Mouse (Mus musculus) adipocyte (in vitro differentiated cells): Measurements from ENCODE around the gene Hsh2d.

Experiments
- DNase-seq: peaks from one replicate; pipeline ENCODE4 v3.0.0-alpha.2; 2016; ENCODE audit warnings: low spot score

Hsh2d gene

GRCm38 (mm10) chr8:72190215-72190539 is 739 bp downstream of the Hsh2d start:
- DNase-seq: no peak

- DNase-seq: no peak
Measured at GRCm38 (mm10) chr8:72192065-72192464, 2.6 kb downstream of the Hsh2d start.

GRCm38 (mm10) chr8:72197997-72198396 is 8.6 kb downstream of the Hsh2d start:
- no peak for DNase-seq

GRCm38 (mm10) chr8:72208582-72208981 is 19.1 kb downstream of the Hsh2d start:
- DNase-seq: no peak

GRCm38 (mm10) chr8:72210222-72210621 is 20.8 kb downstream of the Hsh2d start:
- no peak for DNase-seq

- no peak for DNase-seq
Measured at GRCm38 (mm10) chr8:72210710-72211109, 21.3 kb downstream of the Hsh2d start.

- no peak for DNase-seq
Measured at GRCm38 (mm10) chr8:72211846-72212245, 22.4 kb downstream of the Hsh2d start.

- peak; percentile 29 for DNase-seq
Measured at GRCm38 (mm10) chr8:72212751-72213150, 23.3 kb downstream of the Hsh2d start, which contains the start of gene Cib3. Gene Cib3 (minus strand): TSS chr8:72212837.

- DNase-seq: no peak
Measured at GRCm38 (mm10) chr8:72213536-72213935, 24.1 kb downstream of the Hsh2d start, which contains the start of gene Gm11034. Gene Gm11034 (minus strand): TSS chr8:72213636.

- no peak for DNase-seq
Measured at GRCm38 (mm10) chr8:72215060-72215459, 25.6 kb downstream of the Hsh2d start.

GRCm38 (mm10) chr8:72215871-72216270 is 26.4 kb downstream of the Hsh2d start:
- no peak for DNase-seq

- no peak for DNase-seq
Measured at GRCm38 (mm10) chr8:72218781-72219540, 29.5 kb downstream of the Hsh2d start.

GRCm38 (mm10) chr8:72219541-72220363 is 30.3 kb downstream of the Hsh2d start, which contains the start of gene Fam32a:
Gene Fam32a (plus strand): TSS chr8:72219730.
- DNase-seq: peak; percentile 88

- no peak for DNase-seq
Measured at GRCm38 (mm10) chr8:72220758-72221157, 31.3 kb downstream of the Hsh2d start.

GRCm38 (mm10) chr8:72222656-72223055 is 33.2 kb downstream of the Hsh2d start:
- no peak for DNase-seq

GRCm38 (mm10) chr8:72239499-72240402 is 50.3 kb downstream of the Hsh2d start, which contains the start of gene Ap1m1:
Gene Ap1m1 (plus strand): TSS chr8:72240018.
- DNase-seq: peak; percentile 99

- DNase-seq: no peak
Measured at GRCm38 (mm10) chr8:72240403-72240763, 50.9 kb downstream of the Hsh2d start.

- DNase-seq: no peak
Measured at GRCm38 (mm10) chr8:72240951-72241350, 51.5 kb downstream of the Hsh2d start.

- DNase-seq: no peak
Measured at GRCm38 (mm10) chr8:72242226-72242625, 52.8 kb downstream of the Hsh2d start.

GRCm38 (mm10) chr8:72244610-72245009 is 55.2 kb downstream of the Hsh2d start:
- DNase-seq: no peak
